In genomic region chr7:80860729-80861274, GRCm38 (mm10) we compare ENCODE assay signal across 8 mouse cellular contexts. TPM values are rescaled to one million over a fixed set of nuclear protein-coding genes. Genes with fewer than 3 reads are reported as not detected.
DNase-seq lines count a peak whose midpoint lies in the region; ATAC-seq lines count a peak whose summit lies in the region.

TSS of gene Zscan2 (plus strand) at chr7:80860920.

- peak within 1 kb of the TSS; percentile 97 for H3K9ac ChIP-seq in hindbrain, embryonic 15.5 days

- no peaks in the 10 kb centered on the region for H3K27me3 ChIP-seq in hindbrain, embryonic 15.5 days

- peak within 1 kb of the TSS; percentile 69 for H3K4me2 ChIP-seq in hindbrain, embryonic 15.5 days

- under 1% methylated on average over 40 of the region's 40 CpGs for WGBS in hindbrain, embryonic 15.5 days

- H3K9me3 ChIP-seq in hindbrain, embryonic 15.5 days = no peaks in the 10 kb centered on the region

- H3K27ac ChIP-seq in hindbrain, embryonic 15.5 days (replicated peaks) = peak within 1 kb of the TSS; percentile 96

- H3K4me3 ChIP-seq in hindbrain, embryonic 15.5 days = peak within 1 kb of the TSS; percentile 92

- peak; percentile 89 for DNase-seq in T-cell, adult 2 months (ENCODE audit: low spot score)
- DNase-seq in cerebellum, postnatal 36 days = peak; percentile 85 to 88
- DNase-seq in frontal cortex, postnatal 36 days (ENCODE audit: low spot score in 2 of 2) = peak; percentile 90 to 93
- DNase-seq in left cerebral cortex, adult 11 months (ENCODE audit: low spot score) = peak; percentile 89
- peak; percentile 92 to 94 for DNase-seq in lung, postnatal 4 days
- peak; percentile 89 for DNase-seq in retina, postnatal 7 days (ENCODE audit: low read depth, low spot score)
- DNase-seq in urinary bladder, adult 2 months (ENCODE audit: low spot score) = peak; percentile 83

- H3K36me3 ChIP-seq in hindbrain, embryonic 15.5 days = peaks cover 15% of the 10 kb centered on the region

- H3K4me1 ChIP-seq in hindbrain, embryonic 15.5 days (replicated peaks) = peaks cover 46% of the 10 kb centered on the region

- ATAC-seq in hindbrain, embryonic 15.5 days (ENCODE audit: low FRiP score, low read depth) = peak; percentile 98

RNA-seq across cellular contexts. Expression of gene Zscan2, which starts in this region (rescaled TPM):
- 3.7 and 4.4 TPM in 2 replicates for polyA plus RNA-seq in hindbrain, embryonic 15.5 days (2015; fragmentation: Nextera tagmentation; extraction: Ambion mirVana)
- polyA plus RNA-seq in urinary bladder, adult 2 months (2012; rRNA removed) = 6.7 and 7.5 TPM in 2 replicates

Comparison
In these comparisons a context has a peak if more than half of its experiments do, and no peak if none do; other contexts are left out.
1. Peak in every context shown above with its lines: DNase-seq, ATAC-seq, H3K4me3 ChIP-seq and H3K27ac ChIP-seq.